Mouse (Mus musculus) layer of hippocampus, postnatal 10 days (tissue): ENCODE data around the gene Nav2. TPM values are rescaled to one million over a fixed set of nuclear protein-coding genes. Genes with fewer than 3 reads are reported as not detected.
A peak's percentile ranks its signal among the peaks of the same experiment; 100 is the strongest.

Experiments used
- DNase-seq, 2 experiments: peaks; one replicate each; pipeline ENCODE4 v3.0.0; 2021; ENCODE audit warnings: low spot score in 2 of 2
- total RNA-seq, 2 experiments: library from RNA; stranded (reverse); gene quantifications; 2 replicates each; pipeline ENCODE4 v1.2.3; 2021

Gene Nav2
- total RNA-seq, 2 experiments from 2014 or later = 103 to 126 TPM

- DNase-seq = no peak
Observed at GRCm38 (mm10) chr7:49045499-49046346, 137.2 kb downstream of the Nav2 start.

- no peak for DNase-seq
Observed at GRCm38 (mm10) chr7:49046347-49046989, 138.0 kb downstream of the Nav2 start.

GRCm38 (mm10) chr7:49047336-49047735 is 138.8 kb downstream of the Nav2 start:
- DNase-seq = no peak

- no peak for DNase-seq
Observed at GRCm38 (mm10) chr7:49052871-49053618, 144.5 kb downstream of the Nav2 start.

- DNase-seq = no peak
Observed at GRCm38 (mm10) chr7:49055273-49055672, 146.8 kb downstream of the Nav2 start.

GRCm38 (mm10) chr7:49058304-49059012 is 149.9 kb downstream of the Nav2 start:
- no peak for DNase-seq

GRCm38 (mm10) chr7:49064792-49065521 is 156.4 kb downstream of the Nav2 start:
- peak; percentile 59 to 69 for DNase-seq

GRCm38 (mm10) chr7:49065621-49066475 is 157.3 kb downstream of the Nav2 start:
- peak in 1 of 2 experiments; percentile 55 for DNase-seq

- DNase-seq = no peak
Observed at GRCm38 (mm10) chr7:49066828-49067227, 158.3 kb downstream of the Nav2 start.

- DNase-seq = no peak
Observed at GRCm38 (mm10) chr7:49069396-49069961, 161.0 kb downstream of the Nav2 start.

GRCm38 (mm10) chr7:49070621-49071020 is 162.1 kb downstream of the Nav2 start:
- DNase-seq = no peak

- no peak for DNase-seq
Observed at GRCm38 (mm10) chr7:49071141-49071567, 162.6 kb downstream of the Nav2 start.

- DNase-seq = no peak
Observed at GRCm38 (mm10) chr7:49075333-49075934, 166.9 kb downstream of the Nav2 start.

- DNase-seq = no peak
Observed at GRCm38 (mm10) chr7:49076283-49076694, 167.8 kb downstream of the Nav2 start.

- DNase-seq = no peak
Observed at GRCm38 (mm10) chr7:49078930-49079329, 170.4 kb downstream of the Nav2 start.

- no peak for DNase-seq
Observed at GRCm38 (mm10) chr7:49082585-49083165, 174.2 kb downstream of the Nav2 start.

- DNase-seq = no peak
Observed at GRCm38 (mm10) chr7:49084768-49085167, 176.3 kb downstream of the Nav2 start.

- no peak for DNase-seq
Observed at GRCm38 (mm10) chr7:49085759-49086158, 177.2 kb downstream of the Nav2 start.
